Mouse (Mus musculus) stomach, embryonic 16.5 days (tissue): Measurements from ENCODE around the gene Ccs. TPM values are rescaled to one million over a fixed set of nuclear protein-coding genes. Genes with fewer than 3 reads are reported as not detected.

Source experiments
- polyA plus RNA-seq: library from polyadenylated mRNA; unstranded; fragments of >200 nt; fragmentation: Nextera tagmentation; extraction: Ambion mirVana; gene quantifications from 2 replicates; pipeline ENCODE4 v1.2.1, GENCODE M21; 2015

The Ccs gene
- polyA plus RNA-seq, 1 experiment from 2014 or later = 60.3 TPM

Other genes with a start within 250 kb of the Ccs start
- gene Lrfn4, start 223.7 kb downstream of the Ccs start, polyA plus RNA-seq = 2.1 and 2.5 TPM in 2 replicates
- 64.7 and 66.0 TPM in 2 replicates for gene Rce1, start 213.7 kb downstream of the Ccs start, polyA plus RNA-seq
- 1.2 and 3.0 TPM in 2 replicates for gene Gm960, start 140.7 kb downstream of the Ccs start, polyA plus RNA-seq
- gene Sptbn2, start 128.2 kb downstream of the Ccs start, polyA plus RNA-seq = 4.7 and 5.5 TPM in 2 replicates
- gene Rbm4b, start 82.8 kb downstream of the Ccs start, polyA plus RNA-seq = 50.3 and 54.8 TPM in 2 replicates
- 47.4 and 47.5 TPM in 2 replicates for gene Rbm4, start 45.4 kb downstream of the Ccs start, polyA plus RNA-seq
- 32.1 TPM in 2 replicates for gene Gm21992, start 27.7 kb downstream of the Ccs start, polyA plus RNA-seq
- gene Rbm14, start 27.7 kb downstream of the Ccs start, polyA plus RNA-seq = 74.2 and 75.0 TPM in 2 replicates
- gene Ccdc87, start within 50 bp of the Ccs start, polyA plus RNA-seq = 0.09 TPM in 1 of 2 replicates, not detected in the other
- 28.4 and 34.1 TPM in 2 replicates for gene Ctsf, start 15.8 kb upstream of the Ccs start, polyA plus RNA-seq
- 5.3 and 8.9 TPM in 2 replicates for gene Actn3, start 38.6 kb upstream of the Ccs start, polyA plus RNA-seq
- 11.6 and 12.5 TPM in 2 replicates for gene Zdhhc24, start 39.3 kb upstream of the Ccs start, polyA plus RNA-seq
- 2.8 and 3.6 TPM in 2 replicates for gene Bbs1, start 67.3 kb upstream of the Ccs start, polyA plus RNA-seq
- 119 and 134 TPM in 2 replicates for gene Dpp3, start 89.0 kb upstream of the Ccs start, polyA plus RNA-seq
- gene Peli3, start 103.8 kb upstream of the Ccs start, polyA plus RNA-seq = 1.8 and 1.9 TPM in 2 replicates
- gene Mrpl11, start 122.8 kb upstream of the Ccs start, polyA plus RNA-seq = 79.6 and 80.5 TPM in 2 replicates
- 0.23 and 0.34 TPM in 2 replicates for gene Npas4, start 151.0 kb upstream of the Ccs start, polyA plus RNA-seq
- 3.1 and 3.3 TPM in 2 replicates for gene Slc29a2, start 184.5 kb upstream of the Ccs start, polyA plus RNA-seq
- 41.8 and 44.1 TPM in 2 replicates for gene B4gat1, start 199.5 kb upstream of the Ccs start, polyA plus RNA-seq
- 0.99 and 1.3 TPM in 2 replicates for gene AC124502.3, start 199.6 kb upstream of the Ccs start, polyA plus RNA-seq
- gene Brms1, start 202.0 kb upstream of the Ccs start, polyA plus RNA-seq = 39.8 and 43.9 TPM in 2 replicates
- 4.5 and 4.9 TPM in 2 replicates for gene Rin1, start 211.1 kb upstream of the Ccs start, polyA plus RNA-seq
- 69.8 and 76.9 TPM in 2 replicates for gene Cd248, start 228.7 kb upstream of the Ccs start, polyA plus RNA-seq
- 4.9 and 6.8 TPM in 2 replicates for gene Tmem151a, start 246.2 kb upstream of the Ccs start, polyA plus RNA-seq
- 110 and 123 TPM in 2 replicates for gene Yif1a, start 249.2 kb upstream of the Ccs start, polyA plus RNA-seq